Mouse (Mus musculus) C2C12 (cell line): ENCODE results near the gene Cd3eap. TPM values are rescaled to one million over a fixed set of nuclear protein-coding genes. Genes with fewer than 3 reads are reported as not detected.

Experiments used
- H3K27me3 ChIP-seq: one replicate; pipeline ENCODE4 v1.6.1; 2011; ENCODE audit not compliant: control insufficient read depth, insufficient read depth, insufficient read length
- H3K36me3 ChIP-seq: one replicate; pipeline ENCODE4 v1.6.1; 2011; ENCODE audit not compliant: control insufficient read depth, insufficient read depth
- H3K4me3 ChIP-seq: one replicate; pipeline ENCODE4 v1.5.1; 2011; ENCODE audit warnings: mild to moderate bottlenecking, control low read depth; ENCODE audit not compliant: poor library complexity, insufficient read depth, severe bottlenecking
- H3K79me2 ChIP-seq: one replicate; pipeline ENCODE4 v1.6.1; 2011; ENCODE audit not compliant: control insufficient read depth, insufficient read depth
- H3K79me3 ChIP-seq: one replicate; pipeline ENCODE4 v1.6.1; 2011; ENCODE audit warnings: low read depth, control low read depth
- H3ac ChIP-seq: one replicate; pipeline ENCODE3; 2011; ENCODE audit warnings: low read depth; ENCODE audit not compliant: control insufficient read depth, insufficient read length
- CEBPB ChIP-seq: IDR thresholded peaks from one replicate; pipeline ENCODE4 v1.6.1; 2011; ENCODE audit warnings: low read depth, mild to moderate bottlenecking, control low read depth, moderate library complexity
- CTCF ChIP-seq: IDR thresholded peaks from one replicate; pipeline ENCODE4 v1.5.1; 2011; ENCODE audit not compliant: control insufficient read depth, insufficient read depth, insufficient read length
- FOSL1 ChIP-seq: IDR thresholded peaks from one replicate; pipeline ENCODE4 v1.8.0; 2011; ENCODE audit warnings: mild to moderate bottlenecking, low read length; ENCODE audit not compliant: poor library complexity, insufficient read depth, severe bottlenecking
- MAX ChIP-seq: IDR thresholded peaks from one replicate; pipeline ENCODE4 v1.6.1; 2011; ENCODE audit warnings: mild to moderate bottlenecking, control low read depth
- MYOD1 ChIP-seq: IDR thresholded peaks from one replicate; pipeline ENCODE4 v1.6.1; 2011; ENCODE audit warnings: low read depth; ENCODE audit not compliant: control insufficient read depth, insufficient read length
- MYOG ChIP-seq: IDR thresholded peaks from one replicate; pipeline ENCODE4 v1.6.1; 2011; ENCODE audit not compliant: control insufficient read depth, insufficient read length; ENCODE audit errors: extremely low read depth
- USF1 ChIP-seq: IDR thresholded peaks from one replicate; pipeline ENCODE4 v1.6.1; 2011; ENCODE audit warnings: low read depth, mild to moderate bottlenecking, control low read depth, moderate library complexity
- polyA plus RNA-seq: library from polyadenylated mRNA; unstranded; fragments of >200 nt; fragmentation: generic; extraction: Trizol; gene quantifications from one replicate; pipeline ENCODE4 v1.2.1, GENCODE M21; 2012; ENCODE audit warnings: missing spikeins

The Cd3eap gene
- polyA plus RNA-seq, 1 experiment, result 25.6 TPM

GRCm38 (mm10) chr7:19322489-19322888, 36.8 kb downstream of the Cd3eap start:
- H3ac ChIP-seq, result no peak overlapping the region
- no peak overlapping the region for H3K4me3 ChIP-seq
- no peaks in the 10 kb centered on the region for H3K27me3 ChIP-seq
- TF ChIP-seq CTCF, result no peak
- no peak for TF ChIP-seq MYOG
- no peak for TF ChIP-seq MAX
- TF ChIP-seq USF1, result no peak
- no peak for TF ChIP-seq CEBPB
- no peak for TF ChIP-seq FOSL1
- TF ChIP-seq MYOD1, result no peak
- H3K79me2 ChIP-seq, result no peaks in the 10 kb centered on the region
- no peaks in the 10 kb centered on the region for H3K79me3 ChIP-seq
- no peaks in the 10 kb centered on the region for H3K36me3 ChIP-seq

GRCm38 (mm10) chr7:19321464-19321863, 37.8 kb downstream of the Cd3eap start:
- no peak overlapping the region for H3K4me3 ChIP-seq
- TF ChIP-seq CEBPB (no peak), MAX (no peak), MYOG (no peak), MYOD1 (no peak), FOSL1 (no peak), USF1 (no peak), CTCF (no peak)
- no peaks in the 10 kb centered on the region for H3K79me2 ChIP-seq
- no peak overlapping the region for H3ac ChIP-seq
- H3K36me3 ChIP-seq, result no peaks in the 10 kb centered on the region
- H3K79me3 ChIP-seq, result no peaks in the 10 kb centered on the region
- no peaks in the 10 kb centered on the region for H3K27me3 ChIP-seq

GRCm38 (mm10) chr7:19320637-19321036, 38.6 kb downstream of the Cd3eap start:
- no peaks in the 10 kb centered on the region for H3K36me3 ChIP-seq
- no peak overlapping the region for H3ac ChIP-seq
- H3K27me3 ChIP-seq, result no peaks in the 10 kb centered on the region
- no peaks in the 10 kb centered on the region for H3K79me3 ChIP-seq
- no peaks in the 10 kb centered on the region for H3K79me2 ChIP-seq
- no peak overlapping the region for H3K4me3 ChIP-seq
- TF ChIP-seq FOSL1, result no peak
- no peak for TF ChIP-seq MAX
- no peak for TF ChIP-seq USF1
- no peak for TF ChIP-seq CEBPB
- TF ChIP-seq MYOG, result no peak
- TF ChIP-seq CTCF, result no peak
- no peak for TF ChIP-seq MYOD1

- no peaks in the 10 kb centered on the region for H3K27me3 ChIP-seq
These were observed 39.4 kb downstream of the Cd3eap start for GRCm38 (mm10) chr7:19319906-19320305.

GRCm38 (mm10) chr7:19319458-19319857, 39.8 kb downstream of the Cd3eap start:
- Histone ChIP-seq H3K4me3 (peak overlapping the region; percentile 21), H3K27me3 (no peaks in the 10 kb centered on the region), H3ac (peak overlapping the region; percentile 31), H3K79me2 (no peaks in the 10 kb centered on the region), H3K79me3 (no peaks in the 10 kb centered on the region), H3K36me3 (no peaks in the 10 kb centered on the region)
- TF ChIP-seq MYOD1, result no peak
- no peak for TF ChIP-seq USF1
- TF ChIP-seq CEBPB, result no peak
- no peak for TF ChIP-seq MYOG
- no peak for TF ChIP-seq CTCF
- no peak for TF ChIP-seq FOSL1
- TF ChIP-seq MAX, result no peak

More at GRCm38 (mm10) chr7:19319906-19320305, 39.4 kb downstream of the Cd3eap start:
- peak overlapping the region; percentile 21 for H3K4me3 ChIP-seq
- H3K79me3 ChIP-seq, result no peaks in the 10 kb centered on the region
- no peaks in the 10 kb centered on the region for H3K36me3 ChIP-seq
- H3K79me2 ChIP-seq, result no peaks in the 10 kb centered on the region
- peak overlapping the region; percentile 31 for H3ac ChIP-seq
- TF ChIP-seq MYOD1, result no peak
- TF ChIP-seq MAX, result no peak
- no peak for TF ChIP-seq CTCF
- no peak for TF ChIP-seq USF1
- TF ChIP-seq MYOG, result no peak
- TF ChIP-seq FOSL1, result no peak
- no peak for TF ChIP-seq CEBPB
